Mouse (Mus musculus): ENCODE results near the gene Apof.
A peak's percentile ranks its signal among the peaks of the same experiment; 100 is the strongest.
"Not testable (repeated sequence)": the region's sequence is repeated elsewhere in the genome, so short reads cannot be mapped to it uniquely, and the experiment has no call there.

Apof gene

GRCm38 (mm10) chr10:128258953-128259352, 9.5 kb upstream of the Apof start:
- no peak for DNase-seq (ENCODE audit: low spot score in 2 of 2)

- no peak for DNase-seq (ENCODE audit: low spot score in 2 of 2)
These were observed 8.5 kb upstream of the Apof start for GRCm38 (mm10) chr10:128259946-128260345.

- not testable (repeated sequence) for DNase-seq (ENCODE audit: low spot score in 2 of 2)
These were observed 8.1 kb upstream of the Apof start for GRCm38 (mm10) chr10:128260376-128260775.

GRCm38 (mm10) chr10:128262300-128262699, 6.2 kb upstream of the Apof start:
- no peak for DNase-seq (ENCODE audit: low spot score in 2 of 2)

- no peak for DNase-seq (ENCODE audit: low spot score in 2 of 2)
These were observed 4.8 kb upstream of the Apof start for GRCm38 (mm10) chr10:128263393-128264310.

GRCm38 (mm10) chr10:128269206-128269910, 887 bp downstream of the Apof start:
- DNase-seq (ENCODE audit: low spot score in 2 of 2) = no peak

GRCm38 (mm10) chr10:128270287-128270841, 1.9 kb downstream of the Apof start, which contains the start of gene Stat2:
Gene Stat2 (plus strand): TSS chr10:128270559.
- peak; percentile 99 for DNase-seq (ENCODE audit: low spot score in 2 of 2)

- DNase-seq (ENCODE audit: low spot score in 2 of 2) = no peak
These were observed 2.4 kb downstream of the Apof start for GRCm38 (mm10) chr10:128270866-128271265.

GRCm38 (mm10) chr10:128271883-128272282, 3.4 kb downstream of the Apof start:
- no peak for DNase-seq (ENCODE audit: low spot score in 2 of 2)

GRCm38 (mm10) chr10:128272819-128273439, 4.5 kb downstream of the Apof start:
- DNase-seq (ENCODE audit: low spot score in 2 of 2) = not testable (repeated sequence)

GRCm38 (mm10) chr10:128275374-128275773, 6.9 kb downstream of the Apof start:
- not testable (repeated sequence) for DNase-seq (ENCODE audit: low spot score in 2 of 2)

GRCm38 (mm10) chr10:128278158-128278557, 9.7 kb downstream of the Apof start:
- no peak for DNase-seq (ENCODE audit: low spot score in 2 of 2)

GRCm38 (mm10) chr10:128280943-128281342, 12.5 kb downstream of the Apof start:
- DNase-seq (ENCODE audit: low spot score in 2 of 2) = no peak

GRCm38 (mm10) chr10:128281682-128282081, 13.2 kb downstream of the Apof start:
- no peak for DNase-seq (ENCODE audit: low spot score in 2 of 2)

GRCm38 (mm10) chr10:128282886-128283450, 14.5 kb downstream of the Apof start:
- no peak for DNase-seq (ENCODE audit: low spot score in 2 of 2)

- peak; percentile 59 to 75 for DNase-seq (ENCODE audit: low spot score in 2 of 2)
These were observed 15.4 kb downstream of the Apof start for GRCm38 (mm10) chr10:128283604-128284579.

- DNase-seq (ENCODE audit: low spot score in 2 of 2) = not testable (repeated sequence)
These were observed 22.1 kb downstream of the Apof start for GRCm38 (mm10) chr10:128290594-128290993.

GRCm38 (mm10) chr10:128296370-128297090, 28.1 kb downstream of the Apof start:
- no peak for DNase-seq (ENCODE audit: low spot score in 2 of 2)

- DNase-seq (ENCODE audit: low spot score in 2 of 2) = no peak
These were observed 28.8 kb downstream of the Apof start for GRCm38 (mm10) chr10:128297221-128297620.

GRCm38 (mm10) chr10:128297622-128298021, 29.2 kb downstream of the Apof start:
- no peak for DNase-seq (ENCODE audit: low spot score in 2 of 2)

All from right cerebral cortex, postnatal 10 days (tissue).